Comparison of ENCODE assay signal across 10 mouse cellular contexts in genomic region chr16:92761968-92762521, GRCm38 (mm10).
DNase-seq lines count a peak whose midpoint lies in the region; ATAC-seq lines count a peak whose summit lies in the region.
"Had no signal": no experiment of that assay in that cellular context is flagged by ENCODE, and none has a peak within 500 bp of the region (broad histone marks: within the 10 kb centered on the region; RNA-seq: fewer than 3 reads in every experiment).

No protein-coding gene starts in this region.

- H3K9ac ChIP-seq in forebrain, embryonic 14.5 days (ENCODE audit: low read length) = no peak overlapping the region
- no peak overlapping the region for H3K9ac ChIP-seq in forebrain, embryonic 12.5 days
- H3K9ac ChIP-seq in liver, embryonic 12.5 days = 0 out of 2 replicates have a peak overlapping the region, but pooled peaks have one; percentile 24
- no peak overlapping the region for H3K9ac ChIP-seq in embryonic facial prominence, embryonic 13.5 days
- H3K9ac ChIP-seq: limb, embryonic 15.5 days had no signal

- peak; percentile 85; the same call in 1 of the 2 replicates for ATAC-seq in forebrain, embryonic 14.5 days
- no peak for ATAC-seq in forebrain, embryonic 12.5 days (ENCODE audit: low FRiP score)
- ATAC-seq in liver, embryonic 12.5 days = no peak
- no peak for ATAC-seq in embryonic facial prominence, embryonic 13.5 days (ENCODE audit: insufficient number of reproducible peaks, insufficient read depth, low FRiP score, low TSS enrichment, low read depth)
- peak; percentile 13 for ATAC-seq in megakaryocyte progenitor cell, adult 5-6 weeks (replicated peaks; ENCODE audit: poor library complexity)

- WGBS in forebrain, embryonic 14.5 days = 60% methylated on average over 15 of the region's 15 CpGs
- 76% methylated on average over 15 of the region's 15 CpGs for WGBS in forebrain, embryonic 12.5 days
- WGBS in liver, embryonic 12.5 days (ENCODE audit: insufficient replicate concordance) = 46% methylated on average over 15 of the region's 15 CpGs
- 23% methylated on average over 15 of the region's 15 CpGs for WGBS in embryonic facial prominence, embryonic 13.5 days

- no peak overlapping the region for H3K4me2 ChIP-seq in forebrain, embryonic 14.5 days (ENCODE audit: low read length)
- H3K4me2 ChIP-seq in forebrain, embryonic 12.5 days = no peak overlapping the region
- H3K4me2 ChIP-seq in liver, embryonic 12.5 days = peak overlapping the region; percentile 15
- peak overlapping the region; percentile 43 for H3K4me2 ChIP-seq in embryonic facial prominence, embryonic 13.5 days
- H3K4me2 ChIP-seq: limb, embryonic 15.5 days had no signal

- no peak overlapping the region for H3K27ac ChIP-seq in forebrain, embryonic 14.5 days (ENCODE audit: low read depth, low read length)
- no peak overlapping the region for H3K27ac ChIP-seq in forebrain, embryonic 12.5 days
- H3K27ac ChIP-seq in liver, embryonic 12.5 days = peak overlapping the region; percentile 36; the same call in 1 of the 2 replicates
- no peak overlapping the region for H3K27ac ChIP-seq in embryonic facial prominence, embryonic 13.5 days
- H3K27ac ChIP-seq: limb, embryonic 15.5 days had no signal

- no peaks in the 10 kb centered on the region for H3K36me3 ChIP-seq in forebrain, embryonic 14.5 days (ENCODE audit: control insufficient read depth, insufficient read depth, low read length)
- H3K36me3 ChIP-seq in forebrain, embryonic 12.5 days (replicated peaks) = no peaks in the 10 kb centered on the region
- peaks cover 4% of the 10 kb centered on the region; the same call in 1 of the 2 replicates for H3K36me3 ChIP-seq in liver, embryonic 12.5 days
- H3K36me3 ChIP-seq in embryonic facial prominence, embryonic 13.5 days = no peaks in the 10 kb centered on the region
- H3K36me3 ChIP-seq: limb, embryonic 15.5 days had no signal

- H3K4me1 ChIP-seq in forebrain, embryonic 14.5 days (ENCODE audit: control insufficient read depth, insufficient read depth, low read length) = peaks cover 6% of the 10 kb centered on the region; the same call in 1 of the 2 replicates
- H3K4me1 ChIP-seq in forebrain, embryonic 12.5 days = no peaks in the 10 kb centered on the region; the same call in 1 of the 2 replicates
- peaks cover 79% of the 10 kb centered on the region for H3K4me1 ChIP-seq in liver, embryonic 12.5 days
- H3K4me1 ChIP-seq in embryonic facial prominence, embryonic 13.5 days = peaks cover 23% of the 10 kb centered on the region

- H3K27me3 ChIP-seq in forebrain, embryonic 14.5 days (replicated peaks; ENCODE audit: control insufficient read depth, insufficient read depth, low read length) = no peaks in the 10 kb centered on the region
- 0 out of 2 replicates have a peak, but pooled peaks cover 2% of the 10 kb centered on the region for H3K27me3 ChIP-seq in forebrain, embryonic 12.5 days
- H3K27me3 ChIP-seq in liver, embryonic 12.5 days (replicated peaks) = no peaks in the 10 kb centered on the region
- no peaks in the 10 kb centered on the region for H3K27me3 ChIP-seq in embryonic facial prominence, embryonic 13.5 days
- H3K27me3 ChIP-seq: CH12.LX; limb, embryonic 15.5 days had no signal

- H3K4me3 ChIP-seq in forebrain, embryonic 14.5 days (ENCODE audit: low read depth, low read length) = no peak overlapping the region
- no peak overlapping the region for H3K4me3 ChIP-seq in forebrain, embryonic 12.5 days (replicated peaks)
- H3K4me3 ChIP-seq in liver, embryonic 12.5 days = no peak overlapping the region
- H3K4me3 ChIP-seq in embryonic facial prominence, embryonic 13.5 days = no peak overlapping the region
- H3K4me3 ChIP-seq: limb, embryonic 15.5 days had no signal

- no peaks in the 10 kb centered on the region for H3K9me3 ChIP-seq in forebrain, embryonic 14.5 days (replicated peaks; ENCODE audit: control insufficient read depth, low read length)
- no peaks in the 10 kb centered on the region for H3K9me3 ChIP-seq in forebrain, embryonic 12.5 days
- H3K9me3 ChIP-seq in liver, embryonic 12.5 days (replicated peaks) = no peaks in the 10 kb centered on the region
- no peaks in the 10 kb centered on the region for H3K9me3 ChIP-seq in embryonic facial prominence, embryonic 13.5 days
- H3K9me3 ChIP-seq: limb, embryonic 15.5 days had no signal

- DNase-seq in forebrain, embryonic 14.5 days (ENCODE audit: low spot score) = peak; percentile 91
- no peak for DNase-seq in liver
- no peak for DNase-seq in embryo, embryonic 9.5 days (ENCODE audit: extremely low spot score)
- DNase-seq in embryo, embryonic 11 days = no peak

Comparison
In these comparisons a context has a peak if more than half of its experiments do, and no peak if none do; other contexts are left out.
1. ATAC-seq: peak in forebrain, embryonic 14.5 days (single experiment) and megakaryocyte progenitor cell, adult 5-6 weeks (single experiment); none in forebrain, embryonic 12.5 days (single experiment), liver, embryonic 12.5 days (single experiment) and embryonic facial prominence, embryonic 13.5 days (single experiment).
2. H3K4me2 ChIP-seq: peak in liver, embryonic 12.5 days (single experiment) and embryonic facial prominence, embryonic 13.5 days (single experiment); none in forebrain, embryonic 14.5 days (single experiment) and forebrain, embryonic 12.5 days (single experiment).